Mouse (Mus musculus): Measurements from ENCODE around the gene Wdr45.

- peak; percentile 39; the same call in 1 of the 2 replicates for TF ChIP-seq CTCF (IDR thresholded peaks at IDR 0.05; ENCODE audit: extremely low read depth, insufficient read depth, insufficient read length, insufficient replicate concordance)
- no peak for TF ChIP-seq POLR2A (IDR thresholded peaks at IDR 0.05; ENCODE audit: low read depth, low read length)
These were observed 62.4 kb downstream of the Wdr45 start for GRCm38 (mm10) chrX:7776329-7777082.
